In genomic region chr11:84871548-84872069, GRCm38 (mm10) we compare ENCODE assay signal across 1 mouse cellular context.
TF ChIP-seq lines count a peak whose summit lies in the region.

No protein-coding gene starts in this region.

TF ChIP-seq in MEL, 35 proteins besides CTCF, POLR2A, EP300 and RAD21 (continued from another document):
- TF ChIP-seq CHD1 (IDR thresholded peaks at IDR 0.05; ENCODE audit: low read depth, low read length) (peak; percentile 22; the same call in 1 of the 2 replicates), MYC (IDR thresholded peaks at IDR 0.05; ENCODE audit: low read depth, low read length) (peak; percentile 6; the same call in 1 of the 2 replicates), ZNF384 (IDR thresholded peaks at IDR 0.05; ENCODE audit: low read depth, low read length) (peak; percentile 55; the same call in 1 of the 2 replicates)
